Mouse (Mus musculus) myocyte (in vitro differentiated cells): ENCODE results near the gene H2-Q10. TPM values are rescaled to one million over a fixed set of nuclear protein-coding genes. Genes with fewer than 3 reads are reported as not detected.
"Not testable (repeated sequence)": the region's sequence is repeated elsewhere in the genome, so short reads cannot be mapped to it uniquely, and the experiment has no call there.

Source experiments
- H3K27me3 ChIP-seq: one replicate; pipeline ENCODE4 v1.6.1; 2011; ENCODE audit not compliant: control insufficient read depth, insufficient read depth, insufficient read length
- H3K36me3 ChIP-seq: one replicate; pipeline ENCODE4 v1.6.1; 2011; ENCODE audit not compliant: control insufficient read depth, insufficient read depth
- H3K4me2 ChIP-seq: one replicate; pipeline ENCODE4 v1.6.1; 2011; ENCODE audit warnings: low read depth, control low read depth
- H3K4me3 ChIP-seq: one replicate; pipeline ENCODE4 v1.5.1; 2011; ENCODE audit warnings: mild to moderate bottlenecking, control low read depth, moderate library complexity
- H3K79me2 ChIP-seq: one replicate; pipeline ENCODE4 v1.6.1; 2011; ENCODE audit not compliant: control insufficient read depth, insufficient read depth
- H3ac ChIP-seq: one replicate; pipeline ENCODE4 v1.6.1; 2011; ENCODE audit not compliant: control insufficient read depth, insufficient read length
- polyA plus RNA-seq: library from polyadenylated mRNA; unstranded; fragments of >200 nt; fragmentation: generic; extraction: Trizol; gene quantifications from one replicate; pipeline ENCODE4 v1.2.1, GENCODE M21; 2012; ENCODE audit warnings: missing spikeins

H2-Q10 gene
- polyA plus RNA-seq, 1 experiment, result 0.02 TPM

DNA sequence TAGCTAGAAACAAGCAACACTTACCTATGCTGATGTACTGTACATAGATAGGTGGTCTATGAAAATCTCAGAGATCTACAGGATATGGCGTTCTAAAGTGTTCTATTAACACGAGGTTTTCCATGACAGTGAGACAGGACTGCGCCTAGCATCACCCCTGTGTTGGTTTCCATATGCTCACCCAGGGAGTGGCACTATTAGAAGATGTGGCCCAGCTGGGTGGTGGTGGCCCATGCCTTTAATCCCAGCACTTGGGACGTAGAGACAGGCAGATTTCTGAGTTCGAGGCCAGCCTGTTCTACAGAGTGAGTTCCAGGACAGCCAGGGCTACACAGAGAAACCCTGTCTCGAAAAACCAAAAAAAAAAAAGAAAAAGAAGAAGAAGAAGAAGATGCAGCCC lies 39.2 kb upstream of the H2-Q10 start:
- H3K4me2 ChIP-seq, H3ac ChIP-seq, H3K79me2 ChIP-seq, H3K4me3 ChIP-seq, H3K36me3 ChIP-seq, H3K27me3 ChIP-seq: not testable (repeated sequence)

DNA sequence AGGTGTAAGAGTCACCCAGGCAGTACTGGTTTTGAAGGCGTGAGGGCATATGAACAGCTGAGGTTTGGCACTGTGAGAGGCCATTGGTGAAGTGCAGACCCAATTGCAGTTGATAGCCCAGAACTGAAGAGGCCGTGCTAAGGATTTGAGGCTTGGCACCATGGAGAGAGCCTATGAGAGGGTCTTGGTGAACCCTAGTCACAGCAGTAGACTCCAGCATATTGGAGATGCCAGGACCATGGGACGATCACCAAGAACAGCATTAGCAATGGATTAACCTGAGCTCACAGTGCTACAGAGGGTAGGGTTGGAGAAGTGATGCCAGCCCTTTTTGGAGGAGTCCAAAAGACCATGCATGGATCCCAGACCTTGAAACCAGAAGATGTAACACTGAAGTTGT lies 37.7 kb upstream of the H2-Q10 start:
- H3K79me2 ChIP-seq, H3K36me3 ChIP-seq: not testable (repeated sequence)

DNA sequence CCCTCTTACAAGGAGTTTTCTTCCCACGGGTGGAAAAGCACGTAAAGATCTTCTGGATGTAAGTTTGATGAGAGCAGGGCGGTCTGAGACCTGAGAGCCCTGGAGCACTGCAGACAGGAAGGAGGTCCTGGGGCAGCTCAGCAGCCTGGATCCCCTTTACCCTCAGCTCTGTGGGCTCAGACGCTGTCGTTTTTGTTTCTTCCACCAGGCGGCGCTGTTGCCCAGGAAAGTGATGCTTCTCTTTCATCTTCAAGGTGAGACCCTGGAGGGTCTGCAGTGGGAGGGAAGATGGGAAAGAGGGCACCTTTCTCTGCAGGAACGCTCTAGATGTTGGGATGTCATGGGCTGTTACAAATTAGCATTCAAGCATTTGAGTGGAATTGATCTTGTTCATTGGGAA lies 35.1 kb upstream of the H2-Q10 start:
- not testable (repeated sequence) for H3K79me2 ChIP-seq, H3K4me2 ChIP-seq, H3ac ChIP-seq, H3K36me3 ChIP-seq, H3K4me3 ChIP-seq, H3K27me3 ChIP-seq

More for the DNA sequence above, 37.7 kb upstream of the H2-Q10 start:
- H3ac ChIP-seq, H3K4me2 ChIP-seq, H3K27me3 ChIP-seq, H3K4me3 ChIP-seq: not testable (repeated sequence)

DNA sequence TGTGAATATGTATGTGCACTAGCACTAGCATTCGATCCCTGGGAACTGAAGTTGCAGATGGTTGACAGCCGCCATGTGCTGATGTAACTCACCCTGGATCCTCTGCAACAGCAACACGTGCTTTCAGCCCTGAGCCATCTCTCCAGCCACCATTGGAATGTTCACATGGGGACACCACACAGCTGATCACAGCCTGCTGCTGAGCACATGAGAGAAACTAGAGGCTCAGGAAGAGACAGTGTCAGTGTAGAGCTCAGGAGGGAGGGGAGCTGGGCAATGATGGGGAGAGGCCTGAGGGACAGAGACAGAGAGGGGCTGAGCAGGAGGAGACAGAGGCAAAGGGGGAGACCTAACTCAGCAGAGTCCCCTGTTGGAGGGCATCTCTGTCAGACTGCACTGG lies 34.3 kb upstream of the H2-Q10 start:
- not testable (repeated sequence) for H3K4me3 ChIP-seq, H3K27me3 ChIP-seq, H3K4me2 ChIP-seq

DNA sequence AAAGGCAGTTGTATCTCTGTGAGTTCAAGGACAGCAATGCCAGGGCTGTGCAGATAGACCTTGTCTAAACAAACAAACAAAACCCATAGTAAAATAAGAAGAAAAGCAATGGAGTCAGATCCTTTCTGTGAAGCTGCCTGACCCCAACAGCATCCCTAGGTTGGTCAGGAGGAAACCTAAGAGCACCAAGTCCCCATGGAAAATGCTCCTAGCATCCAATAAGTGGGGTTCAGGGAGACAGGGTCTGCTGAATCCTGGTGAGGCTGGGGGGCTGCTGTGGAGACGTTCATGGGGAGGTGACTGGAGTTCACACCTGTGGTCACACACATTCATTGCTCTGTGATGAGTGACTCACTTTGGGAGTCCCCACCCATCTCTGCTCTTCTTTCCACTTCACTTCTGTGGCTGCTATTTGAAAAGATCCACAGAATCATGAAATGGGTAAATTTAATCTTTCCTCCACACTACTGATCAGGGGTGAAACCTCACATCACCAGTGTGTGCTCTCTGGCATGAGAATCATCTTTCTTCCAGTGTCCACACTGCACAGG lies 32.4 kb upstream of the H2-Q10 start:
- H3K4me2 ChIP-seq, H3K4me3 ChIP-seq, H3K36me3 ChIP-seq, H3K79me2 ChIP-seq, H3K27me3 ChIP-seq, H3ac ChIP-seq: not testable (repeated sequence)

More for the DNA sequence above, 34.3 kb upstream of the H2-Q10 start:
- H3ac ChIP-seq, H3K36me3 ChIP-seq, H3K79me2 ChIP-seq: not testable (repeated sequence)

DNA sequence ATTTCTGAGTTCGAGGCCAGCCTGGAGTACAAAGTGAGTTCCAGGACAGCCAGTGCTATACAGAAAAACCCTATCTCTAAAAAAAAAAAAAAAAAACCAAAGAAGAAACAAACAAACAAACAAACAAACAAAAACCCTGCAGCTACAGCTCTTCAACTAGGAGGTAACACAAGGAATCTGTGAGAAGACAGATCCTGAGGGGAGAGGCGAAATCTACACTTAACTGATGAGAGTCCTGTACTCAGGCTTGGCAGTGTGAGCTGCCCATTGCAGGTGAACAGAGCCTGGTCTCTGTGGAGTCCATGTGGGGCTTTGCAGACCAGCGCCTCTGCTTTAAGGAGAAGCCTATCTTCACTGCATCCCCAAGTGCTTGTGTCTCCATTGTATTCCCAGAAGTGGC lies 31.5 kb upstream of the H2-Q10 start:
- H3K36me3 ChIP-seq, H3K4me2 ChIP-seq, H3ac ChIP-seq, H3K4me3 ChIP-seq, H3K79me2 ChIP-seq, H3K27me3 ChIP-seq: not testable (repeated sequence)

DNA sequence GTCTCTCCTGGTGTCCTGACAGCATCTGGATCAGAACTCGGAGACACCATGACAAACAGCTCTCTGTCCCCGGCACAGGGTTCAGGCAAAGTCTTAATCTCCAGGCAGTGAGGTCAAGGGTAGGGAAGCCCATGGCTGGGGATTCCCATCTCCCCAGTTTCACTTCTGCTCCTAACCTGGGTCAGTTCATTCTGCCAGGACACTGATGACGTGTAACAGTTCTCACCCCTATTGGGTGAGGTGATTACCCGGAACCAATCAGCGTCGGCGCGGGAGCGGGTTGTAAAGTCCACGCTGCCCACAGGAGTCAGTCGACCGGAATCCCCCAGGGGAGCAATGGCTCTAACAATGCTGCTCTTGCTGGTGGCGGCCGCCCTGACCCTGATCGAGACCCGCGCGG lies 31.0 kb upstream of the H2-Q10 start, which contains the start of gene H2-Q7:
Gene H2-Q7 (plus strand): TSS at position 271 of the 400 bp plus-strand sequence.
- H3K4me3 ChIP-seq, H3K36me3 ChIP-seq, H3K79me2 ChIP-seq, H3K27me3 ChIP-seq, H3ac ChIP-seq, H3K4me2 ChIP-seq: not testable (repeated sequence)

DNA sequence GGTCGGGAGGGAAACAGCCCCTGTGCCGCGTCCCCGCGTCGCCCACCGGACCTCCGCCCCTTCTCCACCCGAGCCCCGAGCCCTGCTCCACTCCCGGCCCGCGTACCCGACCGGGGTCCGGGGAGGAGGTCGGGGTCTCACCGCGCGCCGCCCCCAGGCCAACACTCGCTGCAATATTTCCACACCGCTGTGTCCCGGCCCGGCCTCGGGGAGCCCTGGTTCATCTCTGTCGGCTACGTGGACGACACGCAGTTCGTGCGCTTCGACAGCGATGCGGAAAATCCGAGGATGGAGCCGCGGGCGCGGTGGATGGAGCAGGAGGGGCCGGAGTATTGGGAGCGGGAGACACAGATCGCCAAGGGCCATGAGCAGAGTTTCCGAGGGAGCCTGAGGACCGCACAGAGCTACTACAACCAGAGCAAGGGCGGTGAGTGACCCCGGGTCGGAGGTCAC lies 30.6 kb upstream of the H2-Q10 start:
- not testable (repeated sequence) for H3ac ChIP-seq, H3K79me2 ChIP-seq, H3K36me3 ChIP-seq, H3K4me3 ChIP-seq, H3K27me3 ChIP-seq, H3K4me2 ChIP-seq

DNA sequence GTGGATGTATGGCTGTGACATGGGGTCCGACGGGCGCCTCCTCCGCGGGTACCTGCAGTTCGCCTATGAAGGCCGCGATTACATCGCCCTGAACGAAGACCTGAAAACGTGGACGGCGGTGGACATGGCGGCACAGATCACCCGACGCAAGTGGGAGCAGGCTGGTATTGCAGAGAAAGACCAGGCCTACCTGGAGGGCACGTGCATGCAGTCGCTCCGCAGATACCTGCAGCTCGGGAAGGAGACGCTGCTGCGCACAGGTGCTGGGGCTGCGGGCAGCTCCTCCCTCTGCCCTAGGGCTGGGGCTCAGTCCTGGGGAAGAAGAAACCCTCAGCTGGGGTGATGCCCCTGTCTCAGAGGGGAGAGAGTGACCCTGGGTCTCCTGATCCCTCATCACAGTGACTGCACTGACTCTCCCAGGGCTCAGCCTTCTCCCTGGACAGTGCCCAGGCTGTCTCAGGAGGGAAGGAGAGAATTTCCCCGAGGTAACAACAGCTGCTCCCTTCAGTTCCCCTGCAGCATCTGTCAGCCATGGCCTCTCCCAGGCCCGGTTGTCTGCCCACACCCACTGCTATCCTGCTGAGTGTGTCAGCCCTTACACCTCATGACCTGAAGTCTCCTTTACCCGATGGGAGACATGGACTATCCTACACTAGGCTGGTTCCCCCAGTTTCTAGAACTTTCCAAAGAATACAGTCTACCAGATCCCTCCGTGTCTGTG lies 29.8 kb upstream of the H2-Q10 start:
- H3ac ChIP-seq, H3K4me2 ChIP-seq, H3K4me3 ChIP-seq, H3K27me3 ChIP-seq, H3K36me3 ChIP-seq, H3K79me2 ChIP-seq: not testable (repeated sequence)

DNA sequence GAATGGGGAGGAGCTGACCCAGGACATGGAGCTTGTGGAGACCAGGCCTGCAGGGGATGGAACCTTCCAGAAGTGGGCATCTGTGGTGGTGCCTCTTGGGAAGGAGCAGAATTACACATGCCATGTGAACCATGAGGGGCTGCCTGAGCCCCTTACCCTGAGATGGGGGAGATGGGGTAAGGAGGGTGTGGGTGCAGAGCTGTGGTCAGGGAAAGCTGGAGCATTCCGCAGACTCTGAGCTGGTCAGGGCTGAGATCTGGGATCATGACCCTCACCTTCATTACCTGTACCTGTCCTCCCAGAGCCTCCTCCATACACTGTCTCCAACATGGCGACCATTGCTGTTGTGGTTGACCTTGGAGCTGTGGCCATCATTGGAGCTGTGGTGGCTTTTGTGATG lies 27.5 kb upstream of the H2-Q10 start:
- H3K4me3 ChIP-seq, H3K79me2 ChIP-seq, H3K27me3 ChIP-seq, H3ac ChIP-seq, H3K4me2 ChIP-seq, H3K36me3 ChIP-seq: not testable (repeated sequence)

DNA sequence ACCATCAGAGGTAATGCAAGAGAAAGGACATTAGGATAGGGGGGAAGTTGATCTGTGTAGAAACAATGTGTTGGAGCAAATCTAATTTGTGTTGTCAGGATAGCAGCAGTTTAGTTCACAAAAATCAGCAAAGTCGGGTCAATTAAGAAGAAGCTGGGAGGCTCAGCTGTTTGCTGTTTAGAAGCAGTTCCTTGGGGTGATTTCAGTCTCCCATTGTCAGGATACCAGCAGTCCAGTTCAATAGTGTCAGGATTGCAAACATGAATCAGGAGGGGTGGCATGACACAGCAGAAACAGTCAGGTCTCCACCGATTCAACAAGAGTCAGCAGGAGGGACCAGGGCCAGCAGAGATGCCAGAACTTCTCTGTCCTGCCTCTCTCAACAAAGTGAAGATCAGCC lies 25.4 kb upstream of the H2-Q10 start:
- not testable (repeated sequence) for H3ac ChIP-seq, H3K79me2 ChIP-seq, H3K36me3 ChIP-seq, H3K27me3 ChIP-seq, H3K4me3 ChIP-seq, H3K4me2 ChIP-seq

DNA sequence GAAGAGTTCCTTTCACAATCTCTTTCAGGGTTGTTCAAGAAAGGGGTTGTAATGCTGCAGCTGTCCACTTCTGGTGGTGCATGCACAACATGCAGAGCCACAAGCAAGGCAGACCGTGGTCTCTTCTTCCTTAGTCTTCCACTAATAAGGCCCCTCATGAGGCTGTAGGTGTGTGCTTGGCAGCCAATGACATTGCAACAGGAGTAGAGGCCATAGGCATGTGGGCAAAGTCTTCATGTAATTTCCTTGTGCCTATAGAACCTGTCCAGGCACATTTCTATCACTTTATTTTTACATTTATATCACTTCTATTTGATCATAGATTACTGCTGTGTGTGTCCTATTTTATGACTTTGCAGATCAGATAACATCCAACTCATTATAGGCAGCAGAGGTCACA lies 11.6 kb upstream of the H2-Q10 start:
- not testable (repeated sequence) for H3K36me3 ChIP-seq, H3K4me3 ChIP-seq, H3K4me2 ChIP-seq, H3ac ChIP-seq, H3K27me3 ChIP-seq, H3K79me2 ChIP-seq
